Mouse (Mus musculus) G1E (cell line): ENCODE results near the gene Ndufc1.

ENCODE experiments used
- CTCF ChIP-seq: IDR thresholded peaks from 2 replicates; pipeline ENCODE4 v1.5.1; 2012; ENCODE audit warnings: low read depth, low read length, inconsistent platforms, mixed read lengths
- GATA1 ChIP-seq: IDR thresholded peaks from 2 replicates; pipeline ENCODE4 v1.6.1; 2012; ENCODE audit warnings: borderline replicate concordance, low read length, inconsistent platforms, mixed read lengths

DNA sequence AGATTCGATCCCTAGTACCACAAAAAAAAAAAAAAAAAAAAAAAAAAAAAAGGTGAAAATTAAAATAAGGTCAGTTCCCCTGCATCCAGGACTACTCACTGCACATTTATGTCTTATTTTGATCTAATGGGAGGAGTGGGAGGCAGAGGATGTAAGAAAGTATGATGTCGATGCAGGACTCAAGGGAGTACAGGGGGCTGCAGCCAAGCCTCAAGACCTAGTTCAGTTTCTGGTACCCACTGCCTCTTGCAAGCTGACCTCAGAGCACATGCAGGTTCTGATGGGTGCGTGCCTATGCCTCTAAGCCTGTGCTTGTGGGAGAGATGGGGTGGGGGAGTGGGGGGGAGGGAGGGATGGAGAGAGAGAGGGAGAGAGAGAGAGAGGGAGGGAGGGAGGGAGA is 13.9 kb downstream of the Ndufc1 start:
- no peak for TF ChIP-seq GATA1
- no peak for TF ChIP-seq CTCF
